Mouse (Mus musculus) forebrain, postnatal 0 days (tissue): ENCODE results near the gene Hgd. TPM values are rescaled to one million over a fixed set of nuclear protein-coding genes. Genes with fewer than 3 reads are reported as not detected.

Source experiments
- ATAC-seq: fragments of 200-750 bp; cut with Nextera tagmentation; 2 replicates; pipeline ENCODE4 v1.8.0; 2017; ENCODE audit warnings: mild to moderate bottlenecking, moderate library complexity
- DNase-seq: peaks from one replicate; pipeline ENCODE4 v3.0.0-alpha.2; 2015
- H3K27ac ChIP-seq: fragments of 300-500 bp; sonication (generic); 2 replicates; pipeline ENCODE4 v1.5.1; 2014; ENCODE audit warnings: low read depth, mild to moderate bottlenecking, antibody characterized with exemption, low read length, moderate library complexity, mixed read lengths
- H3K27me3 ChIP-seq: fragments of 300-500 bp; sonication (generic); 2 replicates; pipeline ENCODE4 v1.6.1; 2014; ENCODE audit warnings: mild to moderate bottlenecking, low read length, mixed read lengths; ENCODE audit not compliant: insufficient read depth
- H3K36me3 ChIP-seq: fragments of 300-500 bp; sonication (generic); 2 replicates; pipeline ENCODE4 v1.6.1; 2014; ENCODE audit warnings: mild to moderate bottlenecking, moderate library complexity; ENCODE audit not compliant: insufficient read depth
- H3K4me1 ChIP-seq: fragments of 300-500 bp; sonication (generic); 2 replicates; pipeline ENCODE4 v1.6.1; 2014; ENCODE audit warnings: antibody characterized with exemption; ENCODE audit not compliant: insufficient read depth
- H3K4me2 ChIP-seq: fragments of 300-500 bp; sonication (generic); 2 replicates; pipeline ENCODE4 v1.6.1; 2014; ENCODE audit warnings: low read depth, mild to moderate bottlenecking, moderate library complexity
- H3K4me3 ChIP-seq: fragments of 300-500 bp; sonication (generic); 2 replicates; pipeline ENCODE4 v1.5.1; 2014; ENCODE audit warnings: low read depth, low read length, mixed read lengths
- H3K9ac ChIP-seq: fragments of 300-500 bp; sonication (generic); 2 replicates; pipeline ENCODE4 v1.6.1; 2014; ENCODE audit warnings: mild to moderate bottlenecking
- H3K9me3 ChIP-seq: fragments of 300-500 bp; sonication (generic); 2 replicates; pipeline ENCODE4 v1.6.1; 2016; ENCODE audit warnings: low read length
- CTCF ChIP-seq: sonication (generic); IDR thresholded peaks from 2 replicates; pipeline ENCODE4 v1.5.1; 2016; ENCODE audit warnings: antibody characterized with exemption, control low read depth, low read depth
- WGBS: fragments of 180-500 bp; shearing (Covaris S2); extraction: QIAGEN DNeasy Blood & Tissue Kit; methylation state at CpG from one replicate; pipeline ENCODE4 v1.1.7; 2014; 5-methylcytosine and 5-hydroxymethylcytosine counted together
- polyA plus RNA-seq: library from polyadenylated mRNA; unstranded; fragments of >200 nt; fragmentation: Nextera tagmentation; extraction: Ambion mirVana; gene quantifications from 2 replicates; pipeline ENCODE4 v1.2.1, GENCODE M21; 2015
- total RNA-seq: library from RNA; depleted of rRNA; stranded (reverse); fragments of >200 nt; gene quantifications from 2 replicates; pipeline ENCODE4 v1.2.3, GENCODE M21; 2014

Hgd gene
- total and polyA plus RNA-seq, 2 experiments from 2014 or later = not detected

GRCm38 (mm10) chr16:37611072-37611471 lies 31.1 kb downstream of the Hgd start:
- DNase-seq = no peak
- H3K4me3 ChIP-seq = no peak overlapping the region
- H3K9me3 ChIP-seq = no peaks in the 10 kb centered on the region
- H3K27me3 ChIP-seq = no peaks in the 10 kb centered on the region
- H3K36me3 ChIP-seq = no peaks in the 10 kb centered on the region
- no peak overlapping the region for H3K9ac ChIP-seq
- no peak overlapping the region for H3K27ac ChIP-seq
- no peak for ATAC-seq
- H3K4me1 ChIP-seq = no peaks in the 10 kb centered on the region
- 88% methylated on average over 7 of the region's 7 CpGs for WGBS
- no peak for TF ChIP-seq CTCF
- H3K4me2 ChIP-seq = no peak overlapping the region

GRCm38 (mm10) chr16:37612013-37612412 lies 32.1 kb downstream of the Hgd start:
- Histone ChIP-seq H3K36me3 (no peaks in the 10 kb centered on the region), H3K4me3 (no peak overlapping the region), H3K9me3 (no peaks in the 10 kb centered on the region), H3K4me2 (no peak overlapping the region), H3K9ac (no peak overlapping the region), H3K27me3 (no peaks in the 10 kb centered on the region), H3K4me1 (no peaks in the 10 kb centered on the region), H3K27ac (no peak overlapping the region)
- no peak for DNase-seq
- ATAC-seq = no peak
- WGBS = 90% methylated on average over 5 of the region's 5 CpGs
- TF ChIP-seq CTCF = no peak

- Histone ChIP-seq H3K36me3 (no peaks in the 10 kb centered on the region), H3K4me2 (no peak overlapping the region), H3K9ac (no peak overlapping the region), H3K9me3 (no peaks in the 10 kb centered on the region), H3K27ac (no peak overlapping the region), H3K4me3 (no peak overlapping the region), H3K27me3 (no peaks in the 10 kb centered on the region), H3K4me1 (no peaks in the 10 kb centered on the region)
- TF ChIP-seq CTCF = no peak
- ATAC-seq = no peak
- no peak for DNase-seq
- WGBS = 89% methylated on average over 9 of the region's 9 CpGs
Observed at GRCm38 (mm10) chr16:37614540-37614939, 34.6 kb downstream of the Hgd start.

- H3K4me3 ChIP-seq = no peak overlapping the region
- DNase-seq = no peak
Observed at GRCm38 (mm10) chr16:37615429-37615828, 35.5 kb downstream of the Hgd start.

GRCm38 (mm10) chr16:37616104-37616503 lies 36.2 kb downstream of the Hgd start:
- Histone ChIP-seq H3K9ac (0 out of 2 replicates have a peak overlapping the region, but pooled peaks have one; percentile 2), H3K4me3 (no peak overlapping the region), H3K9me3 (no peaks in the 10 kb centered on the region), H3K27ac (no peak overlapping the region), H3K36me3 (no peaks in the 10 kb centered on the region), H3K4me2 (no peak overlapping the region), H3K4me1 (no peaks in the 10 kb centered on the region), H3K27me3 (no peaks in the 10 kb centered on the region)
- TF ChIP-seq CTCF = no peak
- DNase-seq (no peak), ATAC-seq (no peak)
- 70% methylated on average over 8 of the region's 8 CpGs for WGBS

More at GRCm38 (mm10) chr16:37615429-37615828, 35.5 kb downstream of the Hgd start:
- no peaks in the 10 kb centered on the region for H3K27me3 ChIP-seq
- ATAC-seq = no peak
- no peak overlapping the region for H3K9ac ChIP-seq
- TF ChIP-seq CTCF = no peak
- H3K27ac ChIP-seq = no peak overlapping the region
- no peak overlapping the region for H3K4me2 ChIP-seq
- no peaks in the 10 kb centered on the region for H3K4me1 ChIP-seq
- no peaks in the 10 kb centered on the region for H3K36me3 ChIP-seq
- no peaks in the 10 kb centered on the region for H3K9me3 ChIP-seq
- 67% methylated on average over 8 of the region's 8 CpGs for WGBS

GRCm38 (mm10) chr16:37617695-37618094 lies 37.7 kb downstream of the Hgd start:
- DNase-seq (no peak), ATAC-seq (no peak; the same call in 1 of the 2 replicates)
- H3K36me3 ChIP-seq = no peaks in the 10 kb centered on the region

GRCm38 (mm10) chr16:37622403-37622802 lies 42.5 kb downstream of the Hgd start:
- WGBS = 52% methylated on average over 3 of the region's 3 CpGs
- Histone ChIP-seq H3K36me3 (no peaks in the 10 kb centered on the region), H3K4me3 (no peak overlapping the region), H3K4me2 (no peak overlapping the region), H3K9ac (no peak overlapping the region), H3K27me3 (no peaks in the 10 kb centered on the region), H3K9me3 (no peaks in the 10 kb centered on the region), H3K27ac (no peak overlapping the region), H3K4me1 (no peaks in the 10 kb centered on the region)
- DNase-seq (no peak), ATAC-seq (no peak)
- no peak for TF ChIP-seq CTCF

More at GRCm38 (mm10) chr16:37617695-37618094, 37.7 kb downstream of the Hgd start:
- Histone ChIP-seq H3K27me3 (no peaks in the 10 kb centered on the region), H3K9ac (no peak overlapping the region), H3K27ac (peak overlapping the region; percentile 45), H3K4me2 (no peak overlapping the region), H3K9me3 (no peaks in the 10 kb centered on the region), H3K4me3 (no peak overlapping the region), H3K4me1 (no peaks in the 10 kb centered on the region)
- WGBS = 33% methylated on average over 3 of the region's 3 CpGs
- TF ChIP-seq CTCF = no peak

- Histone ChIP-seq H3K27ac (no peak overlapping the region), H3K27me3 (no peaks in the 10 kb centered on the region), H3K4me1 (no peaks in the 10 kb centered on the region), H3K36me3 (no peaks in the 10 kb centered on the region), H3K9me3 (no peaks in the 10 kb centered on the region), H3K9ac (no peak overlapping the region), H3K4me3 (no peak overlapping the region), H3K4me2 (no peak overlapping the region)
- ATAC-seq (no peak), DNase-seq (no peak)
- no peak for TF ChIP-seq CTCF
- WGBS = 35% methylated on average over 5 of the region's 5 CpGs
Observed at GRCm38 (mm10) chr16:37622919-37623318, 43.0 kb downstream of the Hgd start.
